In genomic region chr11:62455193-62455592, GRCm38 (mm10) we compare ENCODE assay signal across 8 mouse cellular contexts. TPM values are rescaled to one million over a fixed set of nuclear protein-coding genes. Genes with fewer than 3 reads are reported as not detected.
DNase-seq lines count a peak whose midpoint lies in the region; ATAC-seq and TF ChIP-seq lines count a peak whose summit lies in the region.

No protein-coding gene starts in this region.

- H3K4me1 ChIP-seq in forebrain, embryonic 10.5 days = peaks cover 29% of the 10 kb centered on the region
- H3K4me1 ChIP-seq in forebrain, postnatal 0 days (ENCODE audit: insufficient read depth) = peaks cover 12% of the 10 kb centered on the region
- peaks cover 18% of the 10 kb centered on the region for H3K4me1 ChIP-seq in limb, embryonic 12.5 days (replicated peaks)
- H3K4me1 ChIP-seq in limb, embryonic 10.5 days = peaks cover 6% of the 10 kb centered on the region
- no peaks in the 10 kb centered on the region for H3K4me1 ChIP-seq in intestine, postnatal 0 days (replicated peaks; ENCODE audit: control insufficient read depth, insufficient read depth, low read length)

- H3K79me2 ChIP-seq in myocyte (ENCODE audit: control insufficient read depth, insufficient read depth) = peaks cover 81% of the 10 kb centered on the region

- ATAC-seq in forebrain, postnatal 0 days = no peak
- ATAC-seq in limb, embryonic 12.5 days (ENCODE audit: insufficient number of reproducible peaks, insufficient read depth, low FRiP score, low TSS enrichment, low read depth) = no peak
- ATAC-seq in intestine, postnatal 0 days = no peak
- ATAC-seq in inflammation-experienced regulatory T-cells, adult 6 months = no peak

- no peak for DNase-seq in forebrain, embryonic 10.5 days (ENCODE audit: extremely low spot score, low spot score)
- no peak for DNase-seq in forebrain, postnatal 0 days
- DNase-seq in limb, embryonic 10.5 days (ENCODE audit: low spot score) = no peak
- DNase-seq in gastrocnemius, postnatal 10 days = no peak

- H3K36me3 ChIP-seq in forebrain, embryonic 10.5 days (replicated peaks) = peaks cover 32% of the 10 kb centered on the region
- 0 out of 2 replicates have a peak, but pooled peaks cover 4% of the 10 kb centered on the region for H3K36me3 ChIP-seq in forebrain, postnatal 0 days (ENCODE audit: insufficient read depth)
- peaks cover 4% of the 10 kb centered on the region; the same call in 1 of the 2 replicates for H3K36me3 ChIP-seq in limb, embryonic 12.5 days
- peaks cover 26% of the 10 kb centered on the region for H3K36me3 ChIP-seq in limb, embryonic 10.5 days
- H3K36me3 ChIP-seq in intestine, postnatal 0 days (ENCODE audit: control insufficient read depth, insufficient read depth) = 0 out of 2 replicates have a peak, but pooled peaks cover 7% of the 10 kb centered on the region
- no peaks in the 10 kb centered on the region for H3K36me3 ChIP-seq in myocyte (ENCODE audit: control insufficient read depth, insufficient read depth)

- H3K4me3 ChIP-seq in forebrain, embryonic 10.5 days = peak overlapping the region; percentile 93; the same call in 1 of the 2 replicates
- H3K4me3 ChIP-seq in forebrain, postnatal 0 days (ENCODE audit: low read depth, low read length) = no peak overlapping the region
- no peak overlapping the region for H3K4me3 ChIP-seq in limb, embryonic 12.5 days (replicated peaks)
- H3K4me3 ChIP-seq in limb, embryonic 10.5 days = no peak overlapping the region
- no peak overlapping the region; the same call in 1 of the 2 replicates for H3K4me3 ChIP-seq in intestine, postnatal 0 days (ENCODE audit: low read depth, low read length)
- H3K4me3 ChIP-seq in myocyte = peak overlapping the region; percentile 96

- H3K27ac ChIP-seq in forebrain, embryonic 10.5 days = 0 out of 2 replicates have a peak overlapping the region, but pooled peaks have one; percentile 96
- H3K27ac ChIP-seq in forebrain, postnatal 0 days (ENCODE audit: low read depth, low read length) = no peak overlapping the region
- H3K27ac ChIP-seq in limb, embryonic 12.5 days = no peak overlapping the region
- H3K27ac ChIP-seq in limb, embryonic 10.5 days = no peak overlapping the region
- no peak overlapping the region for H3K27ac ChIP-seq in intestine, postnatal 0 days (ENCODE audit: low read depth, low read length)

- WGBS in forebrain, embryonic 10.5 days = 87% methylated on average over 1 of the region's 1 CpGs
- WGBS in forebrain, postnatal 0 days = 64% methylated on average over 1 of the region's 1 CpGs
- 72% methylated on average over 1 of the region's 1 CpGs for WGBS in limb, embryonic 12.5 days
- WGBS in limb, embryonic 10.5 days = 89% methylated on average over 1 of the region's 1 CpGs
- 23% methylated on average over 1 of the region's 1 CpGs for WGBS in intestine, postnatal 0 days

- H3ac ChIP-seq in myocyte (ENCODE audit: control insufficient read depth, insufficient read length) = no peak overlapping the region

- H3K4me2 ChIP-seq in forebrain, postnatal 0 days (ENCODE audit: low read depth) = no peak overlapping the region
- peak overlapping the region; percentile 68; the same call in 1 of the 2 replicates for H3K4me2 ChIP-seq in limb, embryonic 12.5 days
- H3K4me2 ChIP-seq in intestine, postnatal 0 days (replicated peaks; ENCODE audit: low read depth) = peak overlapping the region; percentile 96
- peak overlapping the region; percentile 84 for H3K4me2 ChIP-seq in myocyte (ENCODE audit: low read depth)

- no peak for TF ChIP-seq CTCF in forebrain, postnatal 0 days (IDR thresholded peaks at IDR 0.05; ENCODE audit: low read depth)
- no peak for TF ChIP-seq CTCF in intestine, postnatal 0 days (IDR thresholded peaks at IDR 0.05; ENCODE audit: low read depth)

- H3K9me3 ChIP-seq in forebrain, embryonic 10.5 days = no peaks in the 10 kb centered on the region
- H3K9me3 ChIP-seq in forebrain, postnatal 0 days (ENCODE audit: low read length) = no peaks in the 10 kb centered on the region
- H3K9me3 ChIP-seq in limb, embryonic 12.5 days = no peaks in the 10 kb centered on the region
- H3K9me3 ChIP-seq in limb, embryonic 10.5 days (replicated peaks) = no peaks in the 10 kb centered on the region
- H3K9me3 ChIP-seq in intestine, postnatal 0 days (ENCODE audit: control insufficient read depth) = no peaks in the 10 kb centered on the region

- no peak overlapping the region for H3K9ac ChIP-seq in forebrain, postnatal 0 days
- H3K9ac ChIP-seq in limb, embryonic 12.5 days (replicated peaks) = no peak overlapping the region
- no peak overlapping the region for H3K9ac ChIP-seq in intestine, postnatal 0 days (ENCODE audit: low read depth, low read length)

- H3K27me3 ChIP-seq in forebrain, embryonic 10.5 days (ENCODE audit: poor library complexity, severe bottlenecking) = no peaks in the 10 kb centered on the region
- H3K27me3 ChIP-seq in forebrain, postnatal 0 days (ENCODE audit: insufficient read depth, low read length) = no peaks in the 10 kb centered on the region
- H3K27me3 ChIP-seq in limb, embryonic 12.5 days = no peaks in the 10 kb centered on the region
- H3K27me3 ChIP-seq in limb, embryonic 10.5 days (ENCODE audit: low read depth, poor library complexity, severe bottlenecking) = no peaks in the 10 kb centered on the region
- H3K27me3 ChIP-seq in intestine, postnatal 0 days (replicated peaks; ENCODE audit: control insufficient read depth, insufficient read depth, low read length) = no peaks in the 10 kb centered on the region
- H3K27me3 ChIP-seq in myocyte (ENCODE audit: control insufficient read depth, insufficient read depth, insufficient read length) = no peaks in the 10 kb centered on the region

- no peak for TF ChIP-seq POLR2A in myocyte (IDR thresholded peaks at IDR 0.05; ENCODE audit: insufficient read length, low read depth)

TF ChIP-seq in myocyte, 11 proteins besides CTCF, POLR2A, EP300 and RAD21:
- no peak for TF ChIP-seq MYOG (IDR thresholded peaks at IDR 0.05; ENCODE audit: control insufficient read depth in 1 of 3, insufficient read depth in 1 of 3, insufficient read length in 2 of 3, low read depth in 2 of 3)
- no peak for TF ChIP-seq MAX (IDR thresholded peaks at IDR 0.05; ENCODE audit: low read depth)
- no peak for TF ChIP-seq TCF3 (IDR thresholded peaks at IDR 0.05; ENCODE audit: insufficient read length, low read depth)
- no peak for TF ChIP-seq USF1 (IDR thresholded peaks at IDR 0.05; ENCODE audit: low read depth)
- TF ChIP-seq SRF (IDR thresholded peaks at IDR 0.05; ENCODE audit: control insufficient read depth, insufficient read length, low read depth) = no peak
- TF ChIP-seq REST (IDR thresholded peaks at IDR 0.05; ENCODE audit: insufficient read depth, insufficient read length) = no peak
- no peak for TF ChIP-seq POLR2AphosphoS2 (IDR thresholded peaks at IDR 0.05; ENCODE audit: insufficient read length, low read depth)
- TF ChIP-seq MYOD1 (IDR thresholded peaks at IDR 0.05; ENCODE audit: control insufficient read depth in 1 of 3, insufficient read length in 2 of 3, low read depth in 2 of 3) = no peak
- TF ChIP-seq TCF12 (IDR thresholded peaks at IDR 0.05; ENCODE audit: insufficient read depth, poor library complexity, severe bottlenecking) = no peak
- no peak for TF ChIP-seq CEBPB (IDR thresholded peaks at IDR 0.05; ENCODE audit: insufficient read depth, poor library complexity, severe bottlenecking)

RNA-seq across cellular contexts. Expression of gene Pigl, which starts 3.1 kb away (rescaled TPM):
- polyA plus RNA-seq in forebrain, embryonic 10.5 days (2016; fragmentation: Nextera tagmentation; extraction: Ambion mirVana) = 19.5 and 19.7 TPM in 2 replicates
- total RNA-seq in forebrain, postnatal 0 days (2014; rRNA removed) = 4.6 and 4.8 TPM in 2 replicates
- 4.6 and 5.9 TPM in 2 replicates for polyA plus RNA-seq in forebrain, postnatal 0 days (2015; fragmentation: Nextera tagmentation; extraction: Ambion mirVana)
- polyA plus RNA-seq in limb, embryonic 12.5 days (2016; fragmentation: Nextera tagmentation; extraction: Ambion mirVana) = 9.5 and 12.0 TPM in 2 replicates
- polyA plus RNA-seq in limb, embryonic 10.5 days (2016; fragmentation: Nextera tagmentation; extraction: Ambion mirVana) = 13.5 and 13.9 TPM in 2 replicates
- polyA plus RNA-seq in intestine, postnatal 0 days (2015; fragmentation: Nextera tagmentation; extraction: Ambion mirVana) = 8.3 and 8.9 TPM in 2 replicates
- 3.7 TPM for polyA plus RNA-seq in myocyte (2012; fragmentation: generic; extraction: Trizol)
- total RNA-seq in gastrocnemius, postnatal 10 days (2021) = 1 to 10 TPM; 2.9 to 3.7 TPM
- polyA plus RNA-seq in inflammation-experienced regulatory T-cells, adult 6 months (2017; shearing (Covaris generic)) = 10 to 100 TPM in 2 of 3 experiments, 1 to 10 TPM in 1; 5.6 to 12.4 (median 11.5) TPM

RNA-seq across cellular contexts. Expression of gene Ncor1, which starts 3.1 kb away (rescaled TPM):
- 125 and 130 TPM in 2 replicates for polyA plus RNA-seq in forebrain, embryonic 10.5 days (2016; fragmentation: Nextera tagmentation; extraction: Ambion mirVana)
- 117 and 122 TPM in 2 replicates for total RNA-seq in forebrain, postnatal 0 days (2014; rRNA removed)
- 108 and 153 TPM in 2 replicates for polyA plus RNA-seq in forebrain, postnatal 0 days (2015; fragmentation: Nextera tagmentation; extraction: Ambion mirVana)
- 187 and 193 TPM in 2 replicates for polyA plus RNA-seq in limb, embryonic 12.5 days (2016; fragmentation: Nextera tagmentation; extraction: Ambion mirVana)
- polyA plus RNA-seq in limb, embryonic 10.5 days (2016; fragmentation: Nextera tagmentation; extraction: Ambion mirVana) = 127 and 144 TPM in 2 replicates
- 114 and 140 TPM in 2 replicates for polyA plus RNA-seq in intestine, postnatal 0 days (2015; fragmentation: Nextera tagmentation; extraction: Ambion mirVana)
- 41.0 TPM for polyA plus RNA-seq in myocyte (2012; fragmentation: generic; extraction: Trizol)
- 100 to 1,000 TPM; 132 to 145 TPM for total RNA-seq in gastrocnemius, postnatal 10 days (2021)
- 100 to 1,000 TPM; 165 to 215 (median 193) TPM for polyA plus RNA-seq in inflammation-experienced regulatory T-cells, adult 6 months (2017; shearing (Covaris generic))

Comparison
In these comparisons a context has a peak if more than half of its experiments do, and no peak if none do; other contexts are left out.
1. H3K4me3 ChIP-seq: peak in forebrain, embryonic 10.5 days (single experiment) and myocyte (single experiment); none in forebrain, postnatal 0 days (single experiment), limb, embryonic 12.5 days (single experiment), limb, embryonic 10.5 days (single experiment) and intestine, postnatal 0 days (single experiment).